Comparison of ENCODE assay signal across 9 mouse cellular contexts in genomic region chr9:121058116-121058515, GRCm38 (mm10).
A peak's percentile ranks its signal among the peaks of the same experiment; 100 is the strongest.
DNase-seq lines count a peak whose midpoint lies in the region; ATAC-seq and TF ChIP-seq lines count a peak whose summit lies in the region.
"Had no signal": no experiment of that assay in that cellular context is flagged by ENCODE, and none has a peak within 500 bp of the region (broad histone marks: within the 10 kb centered on the region; RNA-seq: fewer than 3 reads in every experiment).

No protein-coding gene starts in this region.

- H3K27ac ChIP-seq in intestine, embryonic 14.5 days (ENCODE audit: low read depth), result no peak overlapping the region
- H3K27ac ChIP-seq in intestine, postnatal 0 days (ENCODE audit: low read depth, low read length), result no peak overlapping the region
- H3K27ac ChIP-seq in forebrain, embryonic 12.5 days, result no peak overlapping the region
- no peak overlapping the region for H3K27ac ChIP-seq in liver, embryonic 12.5 days

- WGBS in intestine, embryonic 14.5 days, result 82% methylated on average over 7 of the region's 7 CpGs
- WGBS in intestine, postnatal 0 days, result 94% methylated on average over 7 of the region's 7 CpGs
- 79% methylated on average over 7 of the region's 7 CpGs for WGBS in forebrain, embryonic 12.5 days
- WGBS in liver, embryonic 12.5 days (ENCODE audit: insufficient replicate concordance), result 75% methylated on average over 7 of the region's 7 CpGs

- no peak overlapping the region for H3K9ac ChIP-seq in intestine, embryonic 14.5 days (ENCODE audit: low read length)
- no peak overlapping the region for H3K9ac ChIP-seq in intestine, postnatal 0 days (ENCODE audit: low read depth, low read length)
- no peak overlapping the region for H3K9ac ChIP-seq in forebrain, embryonic 12.5 days
- H3K9ac ChIP-seq in liver, embryonic 12.5 days, result no peak overlapping the region

- no peaks in the 10 kb centered on the region for H3K36me3 ChIP-seq in intestine, embryonic 14.5 days (ENCODE audit: control insufficient read depth, insufficient read depth, low read length)
- H3K36me3 ChIP-seq in intestine, postnatal 0 days (ENCODE audit: control insufficient read depth, insufficient read depth), result no peaks in the 10 kb centered on the region
- H3K36me3 ChIP-seq in forebrain, embryonic 12.5 days (replicated peaks), result no peaks in the 10 kb centered on the region
- no peaks in the 10 kb centered on the region for H3K36me3 ChIP-seq in liver, embryonic 12.5 days

- H3K4me3 ChIP-seq in intestine, embryonic 14.5 days (ENCODE audit: low read depth, low read length), result no peak overlapping the region
- no peak overlapping the region for H3K4me3 ChIP-seq in intestine, postnatal 0 days (ENCODE audit: low read depth, low read length)
- no peak overlapping the region for H3K4me3 ChIP-seq in forebrain, embryonic 12.5 days (replicated peaks)
- H3K4me3 ChIP-seq in liver, embryonic 12.5 days, result no peak overlapping the region

- H3K4me1 ChIP-seq in intestine, embryonic 14.5 days (replicated peaks; ENCODE audit: control insufficient read depth, insufficient read depth, low read length), result peaks cover 3% of the 10 kb centered on the region
- H3K4me1 ChIP-seq in intestine, postnatal 0 days (replicated peaks; ENCODE audit: control insufficient read depth, insufficient read depth, low read length), result no peaks in the 10 kb centered on the region
- peaks cover 34% of the 10 kb centered on the region for H3K4me1 ChIP-seq in forebrain, embryonic 12.5 days
- H3K4me1 ChIP-seq in liver, embryonic 12.5 days, result no peaks in the 10 kb centered on the region

- DNase-seq in intestine, embryonic 14.5 days (ENCODE audit: low spot score), result peak; percentile 39
- peak; percentile 44 to 71 for DNase-seq in kidney, adult 8-10 months
- peak; percentile 72 for DNase-seq in lung, postnatal 10 days
- no peak for DNase-seq in natural killer cell, adult 2 months (ENCODE audit: low spot score in 2 of 2)
- no peak for DNase-seq in left cerebral cortex, adult 8-10 months (ENCODE audit: low spot score in 2 of 2)
- DNase-seq: cerebellum, adult 9-11 months had no signal

- no peaks in the 10 kb centered on the region for H3K27me3 ChIP-seq in intestine, embryonic 14.5 days (replicated peaks; ENCODE audit: control insufficient read depth, insufficient read depth, low read length)
- H3K27me3 ChIP-seq in intestine, postnatal 0 days (replicated peaks; ENCODE audit: control insufficient read depth, insufficient read depth, low read length), result no peaks in the 10 kb centered on the region
- no peaks in the 10 kb centered on the region for H3K27me3 ChIP-seq in forebrain, embryonic 12.5 days
- no peaks in the 10 kb centered on the region for H3K27me3 ChIP-seq in liver, embryonic 12.5 days (replicated peaks)

- no peak for TF ChIP-seq CTCF in intestine, postnatal 0 days (IDR thresholded peaks at IDR 0.05; ENCODE audit: low read depth)

- no peak overlapping the region for H3K4me2 ChIP-seq in intestine, embryonic 14.5 days (ENCODE audit: low read length)
- H3K4me2 ChIP-seq in intestine, postnatal 0 days (replicated peaks; ENCODE audit: low read depth), result no peak overlapping the region
- H3K4me2 ChIP-seq in forebrain, embryonic 12.5 days, result no peak overlapping the region
- H3K4me2 ChIP-seq in liver, embryonic 12.5 days, result no peak overlapping the region

- no peak for ATAC-seq in intestine, embryonic 14.5 days (replicated peaks; ENCODE audit: low FRiP score, low TSS enrichment, low read depth)
- ATAC-seq in intestine, postnatal 0 days, result no peak
- 0 out of 2 replicates have a peak, but pooled peaks have one; percentile 46 for ATAC-seq in forebrain, embryonic 12.5 days (ENCODE audit: low FRiP score)
- no peak for ATAC-seq in liver, embryonic 12.5 days

- no peaks in the 10 kb centered on the region for H3K9me3 ChIP-seq in intestine, embryonic 14.5 days (ENCODE audit: control insufficient read depth, low read length)
- no peaks in the 10 kb centered on the region for H3K9me3 ChIP-seq in intestine, postnatal 0 days (ENCODE audit: control insufficient read depth)
- H3K9me3 ChIP-seq in forebrain, embryonic 12.5 days, result no peaks in the 10 kb centered on the region
- H3K9me3 ChIP-seq in liver, embryonic 12.5 days (replicated peaks), result no peaks in the 10 kb centered on the region

Comparison
In these comparisons a context has a peak if more than half of its experiments do, and no peak if none do; other contexts are left out.
1. DNase-seq: peak in intestine, embryonic 14.5 days (single experiment), kidney, adult 8-10 months (2 of 2) and lung, postnatal 10 days (single experiment); none in natural killer cell, adult 2 months (0 of 2) and left cerebral cortex, adult 8-10 months (0 of 2).